Mouse (Mus musculus) cerebellum, postnatal 36 days (tissue): ENCODE results near the gene Map2k3.
A peak's percentile ranks its signal among the peaks of the same experiment; 100 is the strongest.

Experiments
- DNase-seq, 2 experiments: peaks; one replicate each; pipeline ENCODE4 v3.0.0; 2021 to 2022; ENCODE audit warnings: mixed read lengths in 2 of 2

The Map2k3 gene

GRCm38 (mm10) chr11:60927264-60927663 lies 4.6 kb upstream of the Map2k3 start:
- DNase-seq: peak; percentile 89 to 97

GRCm38 (mm10) chr11:60930724-60931281 lies 1.0 kb upstream of the Map2k3 start:
- no peak for DNase-seq

DNA sequence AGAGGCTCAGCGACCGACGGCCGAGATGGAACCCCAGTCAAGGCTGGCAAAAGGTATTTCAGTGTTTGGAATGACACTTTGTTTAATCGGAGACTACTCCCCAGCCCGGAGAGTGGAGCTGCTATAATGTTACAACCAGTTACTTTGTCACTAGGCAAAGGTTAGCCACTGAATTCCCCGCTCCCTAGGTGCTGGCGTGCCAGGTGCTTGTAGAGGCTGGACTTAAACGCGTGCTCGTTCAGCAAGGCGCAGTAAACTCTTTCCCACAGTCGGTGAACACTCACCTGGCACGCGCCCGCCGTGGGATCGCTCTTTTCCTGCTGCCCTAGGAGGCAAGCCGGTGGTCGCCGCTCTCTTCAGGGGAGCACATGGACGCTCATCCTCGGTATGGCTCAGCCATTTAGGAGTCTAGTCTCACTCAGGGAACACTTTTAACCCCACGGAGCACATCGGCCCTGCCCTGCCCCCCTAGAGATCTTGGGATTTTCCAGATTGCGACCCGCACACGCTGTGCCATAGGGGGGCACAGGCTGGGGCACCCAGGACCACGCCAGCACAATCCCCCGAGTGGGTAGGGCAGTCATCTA lies 458 bp upstream of the Map2k3 start:
- no peak for DNase-seq

DNA sequence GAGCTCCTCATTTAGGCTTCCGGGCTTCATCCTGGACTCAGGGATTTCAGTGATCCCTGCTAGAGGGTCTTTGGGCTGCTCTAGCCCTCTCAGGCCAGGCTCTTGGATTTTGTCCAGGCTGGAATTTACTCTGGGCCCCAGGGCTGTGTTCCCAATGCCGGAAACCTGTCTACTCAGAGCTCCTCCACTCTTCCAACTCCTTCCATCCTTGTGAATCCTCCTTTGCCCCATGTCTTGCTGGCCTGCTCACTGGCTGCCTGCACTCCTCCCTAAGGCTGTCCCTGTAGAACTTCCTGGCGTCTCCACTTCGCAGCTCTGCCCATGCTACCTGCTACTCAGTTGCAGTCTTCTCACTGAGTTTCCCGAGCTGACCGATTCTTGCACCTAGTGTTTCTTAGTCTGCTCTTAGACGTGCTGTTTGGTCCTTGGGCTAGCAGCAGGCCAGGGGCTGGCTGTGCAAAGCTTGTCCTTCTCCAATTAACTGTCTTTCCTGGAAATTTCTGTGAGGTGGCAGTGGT lies 729 bp downstream of the Map2k3 start:
- DNase-seq: no peak

GRCm38 (mm10) chr11:60933178-60933930 lies 1.5 kb downstream of the Map2k3 start:
- no peak for DNase-seq

GRCm38 (mm10) chr11:60934795-60935194 lies 3.0 kb downstream of the Map2k3 start:
- no peak for DNase-seq

GRCm38 (mm10) chr11:60935326-60935974 lies 3.6 kb downstream of the Map2k3 start:
- no peak for DNase-seq

- no peak for DNase-seq
These were observed 4.1 kb downstream of the Map2k3 start for GRCm38 (mm10) chr11:60935975-60936373.

- DNase-seq: no peak
These were observed 5.8 kb downstream of the Map2k3 start for GRCm38 (mm10) chr11:60937611-60938010.

DNA sequence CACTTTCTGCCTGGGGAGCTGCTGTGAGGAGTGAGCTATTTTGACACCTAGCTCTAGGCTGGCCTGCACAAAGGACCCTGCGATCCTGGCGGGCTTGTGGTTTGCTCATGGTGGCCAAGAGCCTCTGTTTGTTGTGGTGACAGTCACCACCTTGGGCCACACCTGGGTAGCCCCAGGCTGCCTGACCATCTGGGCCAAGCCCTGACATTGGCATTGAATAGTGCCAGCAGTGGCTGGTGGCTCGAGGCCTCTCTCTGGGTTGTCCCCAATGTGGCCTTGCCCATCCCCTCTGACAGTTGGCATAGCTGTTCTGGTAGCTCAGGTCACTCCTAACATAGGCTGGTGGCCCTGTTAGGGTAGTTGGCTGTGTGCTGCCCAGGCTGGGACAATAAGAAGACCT lies 7.7 kb downstream of the Map2k3 start:
- peak in 1 of 2 experiments; percentile 19 for DNase-seq

DNA sequence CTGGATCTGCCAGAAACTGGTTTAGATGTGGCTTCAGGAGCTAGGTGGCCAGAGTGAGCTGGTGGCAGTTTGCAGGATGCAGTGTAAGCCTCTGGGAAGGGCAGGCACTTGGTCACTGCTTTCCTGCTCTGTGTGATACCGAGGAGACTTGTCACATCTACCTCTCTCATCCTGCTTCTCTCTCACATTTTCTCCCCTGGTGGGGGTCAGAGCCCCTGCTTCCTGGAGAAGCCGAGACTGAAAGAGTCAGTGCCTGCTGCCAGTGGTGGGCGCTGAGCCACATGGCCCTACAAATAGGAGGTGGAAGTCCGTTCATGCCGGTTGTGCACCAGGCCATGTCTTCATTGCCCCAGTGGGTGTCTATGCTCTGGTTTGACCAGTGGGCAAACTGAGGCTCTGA lies 8.7 kb downstream of the Map2k3 start:
- no peak for DNase-seq

DNA sequence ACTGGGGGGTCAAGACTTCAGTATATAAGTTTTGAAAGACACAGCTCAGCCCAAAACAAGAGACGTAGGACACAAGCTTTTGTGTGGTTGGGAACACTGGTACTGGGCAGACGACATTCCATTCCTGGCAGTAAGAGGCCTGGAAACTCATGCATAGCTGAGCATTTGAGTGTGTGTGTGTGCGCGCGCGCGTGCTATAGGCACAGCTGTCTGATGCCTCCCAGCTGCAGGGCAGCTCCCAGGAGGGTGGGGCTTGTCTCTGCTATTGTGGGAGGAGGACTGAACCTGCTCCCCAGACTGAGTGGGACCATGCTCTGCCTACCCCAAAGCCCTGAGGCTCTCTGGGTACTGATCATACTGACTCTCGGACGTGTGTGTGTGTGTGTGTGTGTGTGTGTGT lies 9.5 kb downstream of the Map2k3 start:
- no peak for DNase-seq

GRCm38 (mm10) chr11:60942263-60943015 lies 10.6 kb downstream of the Map2k3 start:
- no peak for DNase-seq

DNA sequence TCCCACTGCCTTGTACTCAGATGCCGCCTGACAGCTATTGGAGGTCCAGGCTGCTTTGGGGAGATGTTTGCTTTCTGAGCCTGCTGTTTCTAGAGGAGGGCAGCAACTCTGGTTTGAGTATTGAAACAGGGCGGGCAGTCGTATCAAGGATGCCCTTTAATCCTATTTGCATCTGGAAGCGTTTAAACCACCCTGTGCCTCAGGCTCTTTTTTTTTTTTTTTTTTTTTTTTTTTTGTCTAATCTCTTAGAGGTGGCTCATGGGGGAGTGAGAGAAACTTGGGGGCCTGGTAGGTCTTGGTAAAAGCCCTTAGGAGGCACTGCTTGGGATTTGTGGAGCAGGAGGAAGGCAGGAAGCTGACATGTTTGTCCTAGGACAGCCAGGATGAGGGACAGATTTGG lies 13.2 kb downstream of the Map2k3 start:
- no peak for DNase-seq

GRCm38 (mm10) chr11:60951896-60952295 lies 20.1 kb downstream of the Map2k3 start:
- no peak for DNase-seq

- no peak for DNase-seq
These were observed 20.5 kb downstream of the Map2k3 start for GRCm38 (mm10) chr11:60952362-60952761.

GRCm38 (mm10) chr11:60952986-60953385 lies 21.2 kb downstream of the Map2k3 start:
- DNase-seq: no peak

- DNase-seq: peak; percentile 94 to 95
These were observed 22.0 kb downstream of the Map2k3 start for GRCm38 (mm10) chr11:60953803-60954202.

DNA sequence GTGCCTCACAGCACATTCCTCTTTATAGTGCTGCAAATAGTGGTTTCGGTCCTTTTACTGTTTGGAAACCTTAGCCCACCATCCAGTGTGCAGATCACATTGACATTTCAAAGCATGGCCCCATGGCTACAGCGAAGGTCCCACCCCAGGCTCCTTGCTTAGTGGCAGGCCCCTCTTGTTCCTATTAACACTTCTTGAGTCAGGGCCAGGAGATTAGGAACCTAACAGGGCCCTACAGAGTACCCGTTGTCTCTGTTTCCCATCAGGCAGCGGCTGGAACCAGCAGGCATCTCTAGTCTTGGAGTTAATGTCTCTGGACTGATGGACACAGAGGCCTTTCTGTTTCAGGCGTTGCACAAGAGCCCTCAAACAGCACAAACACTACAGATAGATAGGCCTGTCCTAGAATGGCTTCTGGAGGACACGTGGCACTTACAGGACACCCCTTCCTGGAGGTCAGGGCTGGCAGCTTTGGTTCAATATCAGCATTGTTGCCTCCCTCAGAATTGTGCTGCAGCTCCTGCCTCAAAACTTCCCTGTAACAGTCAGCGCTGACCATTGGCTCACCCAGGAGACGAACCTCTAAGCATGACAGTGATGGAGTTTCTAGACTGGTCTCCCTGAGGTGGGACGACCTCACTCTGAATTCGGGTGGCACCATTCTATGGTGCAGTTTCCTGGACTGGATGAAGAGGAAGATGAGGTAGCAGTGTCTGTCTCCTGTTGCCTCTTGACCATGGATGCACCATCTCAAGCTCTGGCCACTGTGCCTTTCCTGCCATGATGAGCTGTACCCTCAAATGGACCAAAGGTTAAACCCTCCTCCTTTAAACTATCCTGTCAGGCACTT lies 22.6 kb downstream of the Map2k3 start:
- no peak for DNase-seq

DNA sequence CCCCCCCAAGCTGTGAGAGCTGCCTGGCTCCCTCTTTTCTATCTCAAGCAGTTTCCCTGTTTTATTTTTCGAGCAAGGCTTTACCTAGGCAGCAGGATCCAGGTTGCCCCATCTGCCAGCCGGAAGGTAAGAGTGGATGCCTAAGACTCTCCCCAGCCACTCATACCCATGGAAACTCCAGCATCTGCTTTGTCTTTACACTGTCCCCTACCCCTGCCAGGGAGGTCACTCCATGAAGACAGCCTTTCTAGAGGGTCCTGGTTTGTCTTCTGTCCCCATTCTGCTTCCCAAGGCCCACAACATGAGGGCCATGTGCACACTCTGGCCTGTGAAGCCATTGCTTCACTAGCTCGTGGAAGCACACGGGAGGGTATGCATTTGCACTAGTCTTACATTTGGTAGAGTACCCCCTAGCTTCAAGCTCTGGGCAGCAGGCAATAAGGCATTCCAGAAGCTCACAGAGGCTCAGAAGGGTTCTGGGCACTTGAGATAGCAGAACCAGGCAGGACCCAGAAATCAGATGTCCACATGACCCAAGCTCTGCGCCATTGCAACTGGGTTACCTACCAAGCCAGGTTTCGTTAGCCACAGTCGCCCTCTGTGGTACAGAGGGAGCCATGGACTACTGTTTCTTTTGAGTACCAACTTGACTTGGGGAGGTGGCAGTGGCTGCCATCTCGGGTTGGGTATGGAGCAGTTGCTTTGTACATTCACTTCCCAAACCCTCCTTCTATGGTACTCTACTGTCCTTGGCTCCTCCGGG lies 24.0 kb downstream of the Map2k3 start:
- no peak for DNase-seq

DNA sequence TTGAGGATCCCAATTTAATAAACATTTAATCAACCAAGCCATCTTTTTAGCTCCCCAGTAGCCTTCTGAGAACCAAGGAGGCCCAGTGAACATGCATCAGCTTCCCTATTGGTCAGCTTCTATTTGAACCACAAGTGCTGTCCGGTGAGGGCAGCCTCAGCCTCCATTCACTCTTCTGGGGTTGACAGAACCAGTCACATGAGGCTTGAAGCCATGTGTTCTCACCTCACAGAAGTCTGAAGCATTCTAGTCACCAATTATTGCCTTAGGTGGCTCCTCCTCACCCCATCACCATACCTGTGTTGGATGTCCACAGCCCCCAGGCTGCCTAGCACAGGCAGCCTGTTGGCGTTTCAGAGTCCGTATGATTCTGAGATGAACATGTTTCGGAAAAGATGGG lies 27.1 kb downstream of the Map2k3 start:
- no peak for DNase-seq
